Mouse (Mus musculus): Measurements from ENCODE around the gene Mfap3. TPM values are rescaled to one million over a fixed set of nuclear protein-coding genes. Genes with fewer than 3 reads are reported as not detected.

Mfap3 gene
- polyA plus RNA-seq, 1 experiment from 2014 or later = 32.7 TPM

- no peaks in the 10 kb centered on the region for H3K9me3 ChIP-seq (ENCODE audit: control insufficient read depth, low read length)
- ATAC-seq (ENCODE audit: insufficient number of reproducible peaks, insufficient read depth, low FRiP score, low read depth) = no peak
- no peak overlapping the region for H3K9ac ChIP-seq (ENCODE audit: low read length)
- H3K27me3 ChIP-seq (ENCODE audit: control insufficient read depth, insufficient read depth, low read length) = no peaks in the 10 kb centered on the region
- no peak overlapping the region for H3K4me2 ChIP-seq (ENCODE audit: low read length)
- peaks cover 85% of the 10 kb centered on the region for H3K36me3 ChIP-seq (ENCODE audit: control insufficient read depth, insufficient read depth, low read length)
- no peaks in the 10 kb centered on the region; a peak in 1 of 4 replicates for H3K4me1 ChIP-seq (ENCODE audit: control insufficient read depth in 2 of 2, insufficient read depth in 2 of 2, low read length in 2 of 2)
- no peak overlapping the region for H3K4me3 ChIP-seq (ENCODE audit: control insufficient read depth in 1 of 2, insufficient read depth in 1 of 2, low read depth in 1 of 2, low read length in 2 of 2)
- H3K27ac ChIP-seq (replicated peaks in 1 of 2; ENCODE audit: control insufficient read depth in 1 of 2, insufficient read depth in 1 of 2, low read depth in 2 of 2, low read length in 2 of 2) = no peak overlapping the region
- 49% methylated on average over 5 of the region's 5 CpGs for whole genome bisulfite sequencing
Observed at GRCm38 (mm10) chr11:57488436-57488835, 30.0 kb upstream of the Mfap3 start.

GRCm38 (mm10) chr11:57496462-57497039 is 21.9 kb upstream of the Mfap3 start:
- Histone ChIP-seq H3K4me3 (ENCODE audit: control insufficient read depth in 1 of 2, insufficient read depth in 1 of 2, low read depth in 1 of 2, low read length in 2 of 2) (no peak overlapping the region), H3K27ac (replicated peaks in 1 of 2; ENCODE audit: control insufficient read depth in 1 of 2, insufficient read depth in 1 of 2, low read depth in 2 of 2, low read length in 2 of 2) (no peak overlapping the region), H3K4me2 (ENCODE audit: low read length) (no peak overlapping the region), H3K4me1 (ENCODE audit: control insufficient read depth in 2 of 2, insufficient read depth in 2 of 2, low read length in 2 of 2) (no peaks in the 10 kb centered on the region), H3K9me3 (ENCODE audit: control insufficient read depth, low read length) (no peaks in the 10 kb centered on the region), H3K36me3 (ENCODE audit: control insufficient read depth, insufficient read depth, low read length) (peaks cover 85% of the 10 kb centered on the region), H3K27me3 (ENCODE audit: control insufficient read depth, insufficient read depth, low read length) (no peaks in the 10 kb centered on the region), H3K9ac (ENCODE audit: low read length) (no peak overlapping the region)
- 67% methylated on average over 3 of the region's 3 CpGs for WGBS
- ATAC-seq (ENCODE audit: insufficient number of reproducible peaks, insufficient read depth, low FRiP score, low read depth) = no peak

DNA sequence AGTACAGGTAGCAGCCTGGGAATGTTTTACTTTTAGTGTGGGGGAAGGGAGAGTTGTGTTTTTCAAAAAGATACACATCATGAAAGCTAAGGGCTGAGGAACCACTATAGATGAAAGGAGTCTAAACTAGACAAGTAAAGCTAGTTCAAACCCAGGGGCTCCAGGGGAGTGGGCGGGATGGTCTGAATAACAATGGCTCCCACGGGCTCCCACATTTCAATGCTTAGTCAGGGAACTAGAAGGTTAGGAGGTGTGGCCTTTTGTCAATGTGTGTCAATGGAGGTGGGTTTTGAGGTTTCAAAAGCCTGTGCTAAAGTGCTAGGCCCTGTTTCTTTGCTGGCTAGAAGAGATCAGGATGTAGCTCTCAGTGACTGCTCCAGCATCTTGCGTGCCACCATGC is 20.8 kb upstream of the Mfap3 start:
- Histone ChIP-seq H3K4me3 (ENCODE audit: control insufficient read depth in 1 of 2, insufficient read depth in 1 of 2, low read depth in 1 of 2, low read length in 2 of 2) (no peak overlapping the region), H3K27me3 (ENCODE audit: control insufficient read depth, insufficient read depth, low read length) (no peaks in the 10 kb centered on the region), H3K9me3 (ENCODE audit: control insufficient read depth, low read length) (no peaks in the 10 kb centered on the region), H3K27ac (replicated peaks in 1 of 2; ENCODE audit: control insufficient read depth in 1 of 2, insufficient read depth in 1 of 2, low read depth in 2 of 2, low read length in 2 of 2) (no peak overlapping the region), H3K36me3 (ENCODE audit: control insufficient read depth, insufficient read depth, low read length) (peaks cover 74% of the 10 kb centered on the region), H3K4me2 (ENCODE audit: low read length) (no peak overlapping the region), H3K4me1 (ENCODE audit: control insufficient read depth in 2 of 2, insufficient read depth in 2 of 2, low read length in 2 of 2) (peaks cover 0 to under 1% of the 10 kb centered on the region in 2 experiments; a peak in 1 of 4 replicates), H3K9ac (ENCODE audit: low read length) (no peak overlapping the region)
- WGBS = 87% methylated on average over 3 of the region's 3 CpGs
- ATAC-seq (ENCODE audit: insufficient number of reproducible peaks, insufficient read depth, low FRiP score, low read depth) = no peak

- H3K4me3 ChIP-seq (ENCODE audit: control insufficient read depth in 1 of 2, insufficient read depth in 1 of 2, low read depth in 1 of 2, low read length in 2 of 2) = no peak overlapping the region
- WGBS = 97% methylated on average over 5 of the region's 5 CpGs
- peaks cover 74% of the 10 kb centered on the region for H3K36me3 ChIP-seq (ENCODE audit: control insufficient read depth, insufficient read depth, low read length)
- ATAC-seq (ENCODE audit: insufficient number of reproducible peaks, insufficient read depth, low FRiP score, low read depth) = no peak
- H3K9me3 ChIP-seq (ENCODE audit: control insufficient read depth, low read length) = no peaks in the 10 kb centered on the region
- no peaks in the 10 kb centered on the region for H3K27me3 ChIP-seq (ENCODE audit: control insufficient read depth, insufficient read depth, low read length)
- H3K4me2 ChIP-seq (ENCODE audit: low read length) = no peak overlapping the region
- no peak overlapping the region for H3K27ac ChIP-seq (replicated peaks in 1 of 2; ENCODE audit: control insufficient read depth in 1 of 2, insufficient read depth in 1 of 2, low read depth in 2 of 2, low read length in 2 of 2)
- H3K9ac ChIP-seq (ENCODE audit: low read length) = no peak overlapping the region
- H3K4me1 ChIP-seq (ENCODE audit: control insufficient read depth in 2 of 2, insufficient read depth in 2 of 2, low read length in 2 of 2) = peaks cover under 1 to 5% of the 10 kb centered on the region in 2 experiments; a peak in 2 of 4 replicates
Observed at GRCm38 (mm10) chr11:57498215-57498614, 20.2 kb upstream of the Mfap3 start.

- H3K36me3 ChIP-seq (ENCODE audit: control insufficient read depth, insufficient read depth, low read length) = peaks cover 82% of the 10 kb centered on the region
Observed at GRCm38 (mm10) chr11:57503155-57503554, 15.3 kb upstream of the Mfap3 start.

DNA sequence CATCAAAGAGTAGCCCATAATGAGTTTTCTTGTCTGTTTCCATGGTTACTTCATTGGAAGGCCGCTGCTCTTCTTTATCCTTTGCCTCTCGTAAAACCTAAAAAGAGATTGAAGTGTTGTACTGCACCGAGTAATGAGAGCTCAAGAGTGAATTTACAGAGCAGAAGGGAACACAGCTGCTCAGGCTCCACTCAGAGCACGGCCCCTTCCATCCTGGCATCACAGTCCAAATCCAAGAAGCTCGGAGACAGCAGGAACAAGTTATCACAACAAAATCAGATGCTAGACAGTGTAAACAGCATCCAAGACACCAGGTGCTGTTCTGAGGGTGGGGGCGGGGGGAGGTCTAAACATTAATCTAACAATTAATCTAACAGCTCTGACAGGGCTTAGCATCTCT is 11.6 kb upstream of the Mfap3 start:
- Histone ChIP-seq H3K27me3 (ENCODE audit: control insufficient read depth, insufficient read depth, low read length) (no peaks in the 10 kb centered on the region), H3K27ac (replicated peaks in 1 of 2; ENCODE audit: control insufficient read depth in 1 of 2, insufficient read depth in 1 of 2, low read depth in 2 of 2, low read length in 2 of 2) (no peak overlapping the region), H3K9ac (ENCODE audit: low read length) (no peak overlapping the region), H3K36me3 (ENCODE audit: control insufficient read depth, insufficient read depth, low read length) (peaks cover 87% of the 10 kb centered on the region), H3K9me3 (ENCODE audit: control insufficient read depth, low read length) (no peaks in the 10 kb centered on the region), H3K4me1 (ENCODE audit: control insufficient read depth in 2 of 2, insufficient read depth in 2 of 2, low read length in 2 of 2) (peaks cover 3 to 8% of the 10 kb centered on the region in 2 experiments; a peak in 2 of 4 replicates), H3K4me2 (ENCODE audit: low read length) (no peak overlapping the region), H3K4me3 (ENCODE audit: control insufficient read depth in 1 of 2, insufficient read depth in 1 of 2, low read depth in 1 of 2, low read length in 2 of 2) (no peak overlapping the region)
- ATAC-seq (ENCODE audit: insufficient number of reproducible peaks, insufficient read depth, low FRiP score, low read depth) = no peak
- WGBS = 84% methylated on average over 6 of the region's 6 CpGs

More at GRCm38 (mm10) chr11:57503155-57503554, 15.3 kb upstream of the Mfap3 start:
- Histone ChIP-seq H3K27ac (replicated peaks in 1 of 2; ENCODE audit: control insufficient read depth in 1 of 2, insufficient read depth in 1 of 2, low read depth in 2 of 2, low read length in 2 of 2) (0 out of 4 replicates have a peak overlapping the region, but pooled peaks of 1 of the 2 experiments have one; percentile 14), H3K4me3 (ENCODE audit: control insufficient read depth in 1 of 2, insufficient read depth in 1 of 2, low read depth in 1 of 2, low read length in 2 of 2) (no peak overlapping the region), H3K4me2 (ENCODE audit: low read length) (no peak overlapping the region), H3K27me3 (ENCODE audit: control insufficient read depth, insufficient read depth, low read length) (no peaks in the 10 kb centered on the region), H3K9me3 (ENCODE audit: control insufficient read depth, low read length) (no peaks in the 10 kb centered on the region), H3K9ac (ENCODE audit: low read length) (no peak overlapping the region), H3K4me1 (ENCODE audit: control insufficient read depth in 2 of 2, insufficient read depth in 2 of 2, low read length in 2 of 2) (peaks cover 3 to 8% of the 10 kb centered on the region in 2 experiments; a peak in 2 of 4 replicates)
- WGBS = 31% methylated on average over 5 of the region's 5 CpGs
- ATAC-seq (ENCODE audit: insufficient number of reproducible peaks, insufficient read depth, low FRiP score, low read depth) = peak; percentile 61; the same call in 1 of the 2 replicates

DNA sequence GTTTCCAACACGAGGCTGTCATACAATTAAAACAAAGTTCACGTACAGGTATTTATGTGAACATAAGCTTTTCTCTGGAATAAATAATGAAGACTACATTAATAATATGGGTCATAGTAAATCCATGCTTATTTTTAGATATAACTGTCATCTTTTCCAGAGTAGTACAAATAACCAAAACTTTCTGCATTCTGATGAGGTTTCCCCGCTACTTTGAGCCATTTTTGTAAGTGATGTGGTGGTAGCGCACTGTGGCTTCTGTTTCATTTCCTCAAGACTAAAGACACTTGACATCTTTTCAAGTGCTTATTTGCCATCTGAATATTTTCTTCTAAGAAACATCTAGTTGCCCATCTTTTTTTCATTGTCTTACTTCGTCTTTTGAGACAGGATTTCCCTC is 3.2 kb upstream of the Mfap3 start:
- no peak overlapping the region for H3K4me2 ChIP-seq (ENCODE audit: low read length)
- peaks cover 38% of the 10 kb centered on the region for H3K36me3 ChIP-seq (ENCODE audit: control insufficient read depth, insufficient read depth, low read length)
- no peak overlapping the region for H3K9ac ChIP-seq (ENCODE audit: low read length)
- no peak for ATAC-seq (ENCODE audit: insufficient number of reproducible peaks, insufficient read depth, low FRiP score, low read depth)
- no peaks in the 10 kb centered on the region for H3K27me3 ChIP-seq (ENCODE audit: control insufficient read depth, insufficient read depth, low read length)
- 87% methylated on average over 5 of the region's 5 CpGs for WGBS
- no peak overlapping the region for H3K4me3 ChIP-seq (ENCODE audit: control insufficient read depth in 1 of 2, insufficient read depth in 1 of 2, low read depth in 1 of 2, low read length in 2 of 2)
- H3K27ac ChIP-seq (replicated peaks in 1 of 2; ENCODE audit: control insufficient read depth in 1 of 2, insufficient read depth in 1 of 2, low read depth in 2 of 2, low read length in 2 of 2) = no peak overlapping the region
- no peaks in the 10 kb centered on the region for H3K9me3 ChIP-seq (ENCODE audit: control insufficient read depth, low read length)
- peaks cover 2 to 9% of the 10 kb centered on the region in 2 experiments; a peak in 2 of 4 replicates for H3K4me1 ChIP-seq (ENCODE audit: control insufficient read depth in 2 of 2, insufficient read depth in 2 of 2, low read length in 2 of 2)
